Mouse (Mus musculus) intestine, postnatal 0 days (tissue): ENCODE measurements around the gene Emid1. TPM values are rescaled to one million over a fixed set of nuclear protein-coding genes. Genes with fewer than 3 reads are reported as not detected.
A peak's percentile ranks its signal among the peaks of the same experiment; 100 is the strongest.

Experiments
- ATAC-seq: fragments of 200-750 bp; cut with Nextera tagmentation; 2 replicates; pipeline ENCODE4 v1.8.0; 2017; ENCODE audit warnings: mild to moderate bottlenecking, moderate TSS enrichment, moderate library complexity
- H3K27ac ChIP-seq: fragments of 300-500 bp; sonication (generic); 2 replicates; pipeline ENCODE4 v1.5.1; 2014; ENCODE audit warnings: mild to moderate bottlenecking, low read depth, low read length, moderate library complexity
- H3K27me3 ChIP-seq: fragments of 300-500 bp; sonication (generic); replicated peaks from 2 replicates; pipeline ENCODE4 v1.6.1; 2014; ENCODE audit warnings: low read length, mixed read lengths; ENCODE audit not compliant: control insufficient read depth, insufficient read depth
- H3K36me3 ChIP-seq: fragments of 300-500 bp; sonication (generic); 2 replicates; pipeline ENCODE4 v1.6.1; 2014; ENCODE audit warnings: mild to moderate bottlenecking, moderate library complexity; ENCODE audit not compliant: control insufficient read depth, insufficient read depth
- H3K4me1 ChIP-seq: fragments of 300-500 bp; sonication (generic); replicated peaks from 2 replicates; pipeline ENCODE4 v1.6.1; 2014; ENCODE audit warnings: antibody characterized with exemption, low read length, mixed read lengths; ENCODE audit not compliant: control insufficient read depth, insufficient read depth
- H3K4me2 ChIP-seq: fragments of 300-500 bp; sonication (generic); replicated peaks from 2 replicates; pipeline ENCODE4 v1.6.1; 2014; ENCODE audit warnings: low read depth, mild to moderate bottlenecking, moderate library complexity
- H3K4me3 ChIP-seq: fragments of 300-500 bp; sonication (generic); 2 replicates; pipeline ENCODE4 v1.5.1; 2014; ENCODE audit warnings: low read depth, low read length
- H3K9ac ChIP-seq: fragments of 300-500 bp; sonication (generic); 2 replicates; pipeline ENCODE4 v1.6.1; 2014; ENCODE audit warnings: mild to moderate bottlenecking, low read depth, low read length
- H3K9me3 ChIP-seq: fragments of 300-500 bp; sonication (generic); 2 replicates; pipeline ENCODE4 v1.6.1; 2016; ENCODE audit warnings: mixed run types; ENCODE audit not compliant: control insufficient read depth
- CTCF ChIP-seq: sonication (generic); IDR thresholded peaks from 2 replicates; pipeline ENCODE4 v1.5.1; 2016; ENCODE audit warnings: low read depth, mild to moderate bottlenecking, control low read depth, antibody characterized with exemption, moderate library complexity
- WGBS: fragments of 180-500 bp; shearing (Covaris S2); extraction: QIAGEN DNeasy Blood & Tissue Kit; methylation state at CpG from one replicate; pipeline ENCODE4 v1.1.7; 2014; 5-methylcytosine and 5-hydroxymethylcytosine counted together
- polyA plus RNA-seq: library from polyadenylated mRNA; unstranded; fragments of >200 nt; fragmentation: Nextera tagmentation; extraction: Ambion mirVana; gene quantifications from 2 replicates; pipeline ENCODE4 v1.2.1, GENCODE M21; 2015

Gene Emid1
- polyA plus RNA-seq, 1 experiment from 2014 or later = 47.9 TPM

DNA sequence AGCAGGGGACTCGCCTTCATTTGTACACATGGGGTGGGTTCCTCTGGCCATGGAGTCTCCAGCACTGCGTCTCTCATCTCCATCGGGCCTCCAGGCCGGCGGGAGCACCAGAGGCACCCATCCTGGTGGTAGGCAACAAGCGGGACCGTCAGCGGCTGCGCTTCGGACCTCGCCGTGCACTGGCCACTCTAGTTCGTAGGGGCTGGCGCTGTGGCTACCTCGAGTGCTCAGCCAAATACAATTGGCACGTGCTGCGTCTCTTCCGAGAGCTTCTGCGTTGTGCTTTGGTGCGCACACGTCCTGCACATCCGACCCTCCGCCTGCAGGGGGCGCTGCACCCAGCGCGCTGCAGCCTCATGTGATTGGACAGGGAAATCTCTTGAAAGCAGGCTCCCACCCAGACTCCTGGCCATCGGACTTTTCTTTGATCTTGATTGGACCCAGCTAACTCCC, 92.3 kb downstream of the Emid1 start:
- Histone ChIP-seq H3K4me3 (no peak overlapping the region), H3K27me3 (peaks cover 38% of the 10 kb centered on the region), H3K4me2 (no peak overlapping the region), H3K36me3 (peaks cover 4% of the 10 kb centered on the region; the same call in 1 of the 2 replicates), H3K9ac (no peak overlapping the region), H3K4me1 (peaks cover 18% of the 10 kb centered on the region), H3K9me3 (no peaks in the 10 kb centered on the region), H3K27ac (no peak overlapping the region)
- no peak for ATAC-seq
- peak; percentile 91 for TF ChIP-seq CTCF
- WGBS = 34% methylated on average over 27 of the region's 27 CpGs

DNA sequence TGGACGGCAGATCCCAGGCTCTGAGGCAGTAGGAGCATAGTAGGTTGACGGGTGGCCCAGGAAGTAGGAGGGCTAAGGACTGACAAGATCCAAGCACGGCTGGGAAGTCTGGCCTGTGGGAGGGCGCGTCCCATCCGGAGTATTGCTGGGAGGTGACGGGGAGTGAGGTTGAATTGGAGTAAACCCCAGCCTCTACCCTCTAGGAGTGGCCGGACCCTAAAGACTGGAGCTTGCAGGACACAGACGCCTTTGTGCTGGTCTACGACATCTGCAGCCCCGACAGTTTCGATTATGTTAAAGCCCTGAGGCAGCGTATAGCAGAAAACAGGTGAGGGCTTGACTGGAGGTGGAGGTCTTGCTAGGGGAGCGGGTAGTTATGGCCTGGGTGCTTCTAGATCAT, 92.8 kb downstream of the Emid1 start:
- 44% methylated on average over 14 of the region's 14 CpGs for WGBS
- Histone ChIP-seq H3K4me1 (peaks cover 13% of the 10 kb centered on the region), H3K27ac (no peak overlapping the region), H3K4me3 (no peak overlapping the region), H3K9ac (no peak overlapping the region), H3K36me3 (peaks cover 4% of the 10 kb centered on the region; the same call in 1 of the 2 replicates), H3K9me3 (no peaks in the 10 kb centered on the region), H3K4me2 (0 out of 2 replicates have a peak overlapping the region, but pooled peaks have one; percentile 17), H3K27me3 (peaks cover 38% of the 10 kb centered on the region)
- no peak for TF ChIP-seq CTCF
- ATAC-seq = no peak

DNA sequence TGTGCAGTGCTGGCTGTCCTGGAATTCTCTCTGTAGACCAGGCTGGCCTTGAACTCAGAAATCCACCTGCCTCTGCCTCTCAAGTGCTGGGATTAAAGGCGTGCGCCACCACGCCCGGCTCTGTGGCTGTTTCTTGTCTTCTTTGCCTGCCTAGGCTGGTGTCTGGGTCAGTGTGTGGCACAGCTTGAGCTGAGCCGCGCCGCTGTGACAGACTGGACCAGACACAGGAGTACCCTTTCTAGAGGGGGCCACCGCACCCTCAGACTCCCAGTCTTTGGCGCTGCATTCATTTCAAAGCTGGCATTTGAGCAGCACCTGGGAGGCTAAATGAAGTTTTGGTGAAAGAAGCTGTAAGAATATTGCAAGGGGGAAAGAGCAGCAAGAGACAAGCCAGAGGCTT, 93.3 kb downstream of the Emid1 start:
- peaks cover 12% of the 10 kb centered on the region for H3K4me1 ChIP-seq
- no peak for ATAC-seq
- TF ChIP-seq CTCF = no peak
- peaks cover 4% of the 10 kb centered on the region; the same call in 1 of the 2 replicates for H3K36me3 ChIP-seq
- H3K4me3 ChIP-seq = no peak overlapping the region
- H3K9ac ChIP-seq = no peak overlapping the region
- no peaks in the 10 kb centered on the region for H3K9me3 ChIP-seq
- peaks cover 38% of the 10 kb centered on the region for H3K27me3 ChIP-seq
- H3K27ac ChIP-seq = no peak overlapping the region
- peak overlapping the region; percentile 17; the same call in 1 of the 2 replicates for H3K4me2 ChIP-seq
- 42% methylated on average over 9 of the region's 9 CpGs for WGBS

DNA sequence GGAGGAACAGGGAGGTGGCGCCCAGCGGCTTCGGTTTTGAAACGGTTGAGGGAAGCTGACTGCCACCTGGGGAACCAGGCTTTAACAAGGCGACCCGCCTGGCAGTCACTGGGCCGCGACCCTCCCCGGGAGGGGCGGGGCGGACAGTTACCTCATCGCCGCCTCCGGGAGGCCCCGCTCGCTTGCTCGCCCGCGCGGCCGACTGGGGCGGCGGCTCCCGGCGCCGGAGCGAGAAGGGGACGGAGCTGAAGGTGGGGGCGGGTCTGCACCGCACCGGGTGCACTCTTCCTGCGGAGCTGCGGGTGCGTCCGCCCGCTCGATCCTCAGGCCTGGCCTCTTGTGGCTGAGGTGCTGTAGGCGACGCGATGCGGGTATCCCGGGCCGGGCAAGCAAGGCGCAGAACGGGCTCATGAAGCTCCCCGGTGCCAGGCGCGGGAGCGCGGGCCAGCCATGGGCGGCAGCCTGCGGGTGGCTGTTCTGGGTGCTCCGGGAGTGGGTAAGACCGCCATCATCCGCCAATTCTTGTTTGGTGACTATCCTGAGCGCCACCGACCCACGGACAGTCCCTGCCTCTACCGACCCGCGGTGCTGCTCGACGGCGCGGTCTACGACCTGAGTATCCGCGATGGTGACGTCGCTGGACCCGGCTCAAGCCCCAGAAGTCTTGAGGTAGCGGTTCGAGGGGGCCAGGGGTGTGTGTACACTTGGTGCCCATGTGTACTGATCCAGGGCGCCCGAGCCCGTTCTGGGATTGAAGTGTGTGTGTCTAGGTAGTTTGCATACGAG, 94.0 kb downstream of the Emid1 start, which contains the start of gene Rasl10a:
Rasl10a (plus strand) TSS at position 273 of the 786 bp plus-strand sequence.
- no peak for ATAC-seq
- peaks cover 38% of the 10 kb centered on the region for H3K27me3 ChIP-seq
- no peak for TF ChIP-seq CTCF

DNA sequence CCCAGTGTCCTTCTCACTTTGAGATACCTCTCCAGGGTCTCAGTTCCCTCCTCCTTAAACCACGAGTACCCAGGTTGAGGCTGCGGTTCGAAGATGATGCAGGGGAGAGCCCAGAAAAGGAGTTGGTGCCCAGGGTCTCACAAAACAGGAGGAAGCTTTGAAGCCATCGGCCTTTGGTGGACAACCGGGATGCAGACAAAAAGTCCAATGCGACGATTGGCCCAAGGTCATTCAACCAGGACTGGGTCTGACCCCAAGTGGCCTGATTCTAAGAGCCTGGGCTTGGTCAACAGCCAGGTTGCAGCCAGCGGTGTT, 94.6 kb downstream of the Emid1 start:
- Histone ChIP-seq H3K27me3 (peaks cover 38% of the 10 kb centered on the region), H3K36me3 (peaks cover 4% of the 10 kb centered on the region; the same call in 1 of the 2 replicates), H3K4me1 (peaks cover 8% of the 10 kb centered on the region), H3K9ac (no peak overlapping the region), H3K9me3 (no peaks in the 10 kb centered on the region), H3K4me3 (peak overlapping the region; percentile 55), H3K27ac (no peak overlapping the region), H3K4me2 (peak overlapping the region; percentile 95)
- 46% methylated on average over 8 of the region's 8 CpGs for WGBS
- no peak for TF ChIP-seq CTCF
- ATAC-seq = no peak

More for the DNA sequence above, 94.0 kb downstream of the Emid1 start, which contains the start of gene Rasl10a:
- Histone ChIP-seq H3K4me2 (peak within 1 kb of the TSS; percentile 95), H3K27ac (no peak within 1 kb of the TSS), H3K4me3 (peak within 1 kb of the TSS; percentile 55), H3K9me3 (no peaks in the 10 kb centered on the region), H3K9ac (peak within 1 kb of the TSS; percentile 19; the same call in 1 of the 2 replicates), H3K4me1 (peaks cover 12% of the 10 kb centered on the region), H3K36me3 (peaks cover 4% of the 10 kb centered on the region; the same call in 1 of the 2 replicates)
- 2% methylated on average over 68 of the region's 77 CpGs for WGBS

DNA sequence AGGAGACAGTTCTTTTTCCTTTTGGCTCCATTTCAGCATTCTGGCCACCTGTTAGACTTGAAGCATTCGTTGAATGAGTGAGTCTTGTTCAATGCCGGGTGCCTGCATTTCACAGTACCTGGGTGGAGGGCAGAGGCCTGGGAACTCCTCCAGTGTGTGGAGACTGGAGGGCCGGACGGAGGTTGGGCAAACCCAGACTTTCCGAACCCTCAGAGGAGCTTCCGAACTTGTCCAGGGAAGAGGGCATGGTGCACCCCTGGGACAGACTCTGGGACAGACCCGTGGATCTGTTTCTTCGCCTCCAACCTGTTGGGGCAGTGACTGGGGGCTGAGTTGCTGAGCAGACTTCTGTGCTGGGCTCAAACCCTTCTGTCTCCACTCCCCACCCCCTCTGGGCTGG, 95.0 kb downstream of the Emid1 start:
- peaks cover 4% of the 10 kb centered on the region; the same call in 1 of the 2 replicates for H3K36me3 ChIP-seq
- no peak for TF ChIP-seq CTCF
- no peak overlapping the region for H3K9ac ChIP-seq
- no peak overlapping the region for H3K27ac ChIP-seq
- no peak overlapping the region for H3K4me2 ChIP-seq
- no peak for ATAC-seq
- no peak overlapping the region for H3K4me3 ChIP-seq
- H3K27me3 ChIP-seq = peaks cover 38% of the 10 kb centered on the region
- no peaks in the 10 kb centered on the region for H3K9me3 ChIP-seq
- peaks cover 4% of the 10 kb centered on the region for H3K4me1 ChIP-seq
- WGBS = 70% methylated on average over 8 of the region's 8 CpGs

Other genes starting within 250 kb of the Emid1 start
- 0.25 and 0.26 TPM in 2 replicates for gene Nefh, start 204.2 kb downstream of the Emid1 start, polyA plus RNA-seq
- gene Ap1b1, start 165.4 kb downstream of the Emid1 start, polyA plus RNA-seq = 60.3 and 60.4 TPM in 2 replicates
- gene Rasl10a, start 94.1 kb downstream of the Emid1 start, polyA plus RNA-seq = 0.93 and 1.2 TPM in 2 replicates
- 18.9 and 22.8 TPM in 2 replicates for gene Gas2l1, start 86.9 kb downstream of the Emid1 start, polyA plus RNA-seq
- gene Rhbdd3, start 53.3 kb downstream of the Emid1 start, polyA plus RNA-seq = 17.1 and 17.5 TPM in 2 replicates
- 185 and 196 TPM in 2 replicates for gene Ewsr1, start 53.0 kb downstream of the Emid1 start, polyA plus RNA-seq
- gene Kremen1, start 109.3 kb upstream of the Emid1 start, polyA plus RNA-seq = 5.7 and 6.6 TPM in 2 replicates